Mouse (Mus musculus) MEL (cell line): ENCODE results near the gene Gfod1.

Experiments
- BHLHE40 ChIP-seq: IDR thresholded peaks from 2 replicates; pipeline ENCODE4 v1.6.1; 2012; ENCODE audit warnings: low read depth, mild to moderate bottlenecking, inconsistent platforms, low read length, improper control_type of control experiment, borderline replicate concordance
- CHD2 ChIP-seq: IDR thresholded peaks from 2 replicates; pipeline ENCODE4 v1.6.1; 2011; ENCODE audit warnings: low read length, improper control_type of control experiment
- CTCF ChIP-seq, 3 experiments: IDR thresholded peaks in 2 of 3; conservative IDR thresholded peaks in 1 of 3; 2 replicates each; pipeline ENCODE4 v1.5.1; 2011 to 2012; ENCODE audit warnings: low read length in 3 of 3, low read depth in 2 of 3, mild to moderate bottlenecking in 2 of 3, improper control_type of control experiment in 1 of 3, inconsistent platforms in 1 of 3, mixed read lengths in 1 of 3, moderate library complexity in 1 of 3; ENCODE audit not compliant: control insufficient read depth in 1 of 3, insufficient read depth in 1 of 3, poor library complexity in 1 of 3, severe bottlenecking in 1 of 3
- KAT2A ChIP-seq: conservative IDR thresholded peaks from 2 replicates; pipeline ENCODE4 v1.6.1; 2012; ENCODE audit warnings: low read depth, low read length, improper control_type of control experiment, inconsistent platforms
- POLR2A ChIP-seq, 2 experiments: IDR thresholded peaks; 2 replicates each; pipeline ENCODE4 v1.6.1; 2011 to 2012; ENCODE audit warnings: low read length in 2 of 2, mild to moderate bottlenecking in 2 of 2, control low read depth in 1 of 2, improper control_type of control experiment in 1 of 2, low read depth in 1 of 2, moderate library complexity in 1 of 2; ENCODE audit not compliant: control insufficient read depth in 1 of 2, insufficient read depth in 1 of 2, poor library complexity in 1 of 2
- POLR2AphosphoS2 ChIP-seq: IDR thresholded peaks from 2 replicates; pipeline ENCODE4 v1.6.1; 2011; ENCODE audit warnings: low read length, improper control_type of control experiment
- RAD21 ChIP-seq: IDR thresholded peaks from 2 replicates; pipeline ENCODE4 v1.6.1; 2011; ENCODE audit warnings: mild to moderate bottlenecking, low read depth, low read length, improper control_type of control experiment
- RCOR1 ChIP-seq: IDR thresholded peaks from 2 replicates; pipeline ENCODE4 v1.6.1; 2012; ENCODE audit warnings: low read depth, mild to moderate bottlenecking, inconsistent platforms, low read length, improper control_type of control experiment
- SIN3A ChIP-seq: IDR thresholded peaks from 2 replicates; pipeline ENCODE4 v1.6.1; 2012; ENCODE audit warnings: low read length, improper control_type of control experiment, inconsistent platforms
- USF1 ChIP-seq: IDR thresholded peaks from 2 replicates; pipeline ENCODE4 v1.6.1; 2014; ENCODE audit warnings: low read depth, mild to moderate bottlenecking, inconsistent platforms, low read length, improper control_type of control experiment, moderate library complexity
- USF2 ChIP-seq, 2 experiments: IDR thresholded peaks; 2 replicates each; pipeline ENCODE4 v1.6.1; 2011 to 2012; ENCODE audit warnings: improper control_type of control experiment in 2 of 2, low read length in 2 of 2, borderline replicate concordance in 1 of 2, inconsistent platforms in 1 of 2, low read depth in 1 of 2, mild to moderate bottlenecking in 1 of 2; ENCODE audit not compliant: insufficient read depth in 1 of 2
- ZNF384 ChIP-seq: IDR thresholded peaks from 2 replicates; pipeline ENCODE4 v1.6.1; 2012; ENCODE audit warnings: low read depth, mild to moderate bottlenecking, inconsistent platforms, low read length, improper control_type of control experiment

GRCm38 (mm10) chr13:43304700-43305099 lies 728 bp upstream of the Gfod1 start:
- TF ChIP-seq BHLHE40 = no peak
- TF ChIP-seq POLR2A (IDR thresholded peaks at IDR 0.05; ENCODE audit: control insufficient read depth in 1 of 2, insufficient read depth in 1 of 2, low read depth in 1 of 2, low read length in 2 of 2, poor library complexity in 1 of 2) = no peak
- no peak for TF ChIP-seq CTCF (IDR thresholded peaks at IDR 0.05 in 2 of 3, conservative IDR thresholded peaks at IDR 0.05 in 1 of 3; ENCODE audit: control insufficient read depth in 1 of 3, insufficient read depth in 1 of 3, low read depth in 2 of 3, low read length in 3 of 3, poor library complexity in 1 of 3, severe bottlenecking in 1 of 3)
- TF ChIP-seq USF1 = no peak
- TF ChIP-seq RCOR1 = no peak
- TF ChIP-seq USF2 (IDR thresholded peaks at IDR 0.05; ENCODE audit: borderline replicate concordance in 1 of 2, insufficient read depth in 1 of 2, low read depth in 1 of 2, low read length in 2 of 2) = no peak
- no peak for TF ChIP-seq KAT2A
- TF ChIP-seq ZNF384 = no peak
- TF ChIP-seq RAD21 = no peak
- TF ChIP-seq POLR2AphosphoS2 = no peak
- no peak for TF ChIP-seq CHD2
- TF ChIP-seq SIN3A = no peak
